Mouse (Mus musculus) embryonic facial prominence, embryonic 12.5 days (tissue): ENCODE data around the gene 4833423E24Rik. TPM values are rescaled to one million over a fixed set of nuclear protein-coding genes. Genes with fewer than 3 reads are reported as not detected.
A peak's percentile ranks its signal among the peaks of the same experiment; 100 is the strongest.

Experiments
- ATAC-seq: fragments of 200-750 bp; cut with Nextera tagmentation; 2 replicates; pipeline ENCODE4 v1.8.0; 2017; ENCODE audit not compliant: insufficient number of reproducible peaks, insufficient read depth, low FRiP score, low TSS enrichment
- H3K27ac ChIP-seq: fragments of 300-500 bp; sonication (generic); 2 replicates; pipeline ENCODE4 v1.5.1; 2016; ENCODE audit warnings: mild to moderate bottlenecking
- H3K27me3 ChIP-seq: fragments of 300-500 bp; sonication (generic); 2 replicates; pipeline ENCODE4 v1.6.1; 2016; ENCODE audit warnings: mild to moderate bottlenecking, moderate library complexity
- H3K36me3 ChIP-seq: fragments of 300-500 bp; sonication (generic); 2 replicates; pipeline ENCODE4 v1.6.1; 2016; ENCODE audit warnings: mild to moderate bottlenecking
- H3K4me1 ChIP-seq: fragments of 300-500 bp; sonication (generic); 2 replicates; pipeline ENCODE4 v1.6.1; 2016
- H3K4me2 ChIP-seq: fragments of 300-500 bp; sonication (generic); replicated peaks from 2 replicates; pipeline ENCODE4 v1.6.1; 2016; ENCODE audit warnings: mild to moderate bottlenecking, moderate library complexity
- H3K4me3 ChIP-seq: fragments of 300-500 bp; sonication (generic); 2 replicates; pipeline ENCODE4 v1.5.1; 2016; ENCODE audit warnings: mild to moderate bottlenecking
- H3K9ac ChIP-seq: fragments of 300-500 bp; sonication (generic); 2 replicates; pipeline ENCODE4 v1.6.1; 2016; ENCODE audit warnings: mild to moderate bottlenecking, moderate library complexity
- H3K9me3 ChIP-seq: fragments of 300-500 bp; sonication (generic); 2 replicates; pipeline ENCODE4 v1.6.1; 2016; ENCODE audit warnings: mild to moderate bottlenecking, moderate library complexity
- WGBS: fragments of 180-500 bp; shearing (Covaris S2); methylation state at CpG from one replicate; pipeline ENCODE4 v1.1.7; 2016; 5-methylcytosine and 5-hydroxymethylcytosine counted together
- polyA plus RNA-seq: library from polyadenylated mRNA; unstranded; fragments of >200 nt; fragmentation: Nextera tagmentation; extraction: Ambion mirVana; gene quantifications from 2 replicates; pipeline ENCODE4 v1.2.1, GENCODE M21; 2016

4833423E24Rik gene
- 0.09 and 0.15 TPM in 2 replicates for polyA plus RNA-seq

GRCm38 (mm10) chr2:85518879-85519278 is at the start of gene 4833423E24Rik:
Gene 4833423E24Rik (minus strand): TSS chr2:85519024.
- 30% methylated on average over 4 of the region's 4 CpGs for WGBS
- no peaks in the 10 kb centered on the region for H3K9me3 ChIP-seq
- H3K4me3 ChIP-seq, result no peak within 1 kb of the TSS
- no peak within 1 kb of the TSS for H3K27ac ChIP-seq
- H3K36me3 ChIP-seq, result no peaks in the 10 kb centered on the region
- H3K9ac ChIP-seq, result no peak within 1 kb of the TSS
- no peaks in the 10 kb centered on the region for H3K27me3 ChIP-seq
- H3K4me1 ChIP-seq, result no peaks in the 10 kb centered on the region; the same call in 1 of the 2 replicates
- no peak within 1 kb of the TSS for H3K4me2 ChIP-seq
- ATAC-seq, result 0 out of 2 replicates have a peak, but pooled peaks have one; percentile 52

GRCm38 (mm10) chr2:85561187-85561586 is 42.4 kb upstream of the 4833423E24Rik start:
- Histone ChIP-seq H3K27ac (no peak overlapping the region), H3K27me3 (no peaks in the 10 kb centered on the region)
- no peak for ATAC-seq

GRCm38 (mm10) chr2:85560226-85560625 is 41.4 kb upstream of the 4833423E24Rik start:
- no peak overlapping the region for H3K9ac ChIP-seq
- no peaks in the 10 kb centered on the region for H3K9me3 ChIP-seq
- no peaks in the 10 kb centered on the region for H3K36me3 ChIP-seq
- WGBS, result 64% methylated on average over 4 of the region's 4 CpGs
- no peak overlapping the region for H3K4me2 ChIP-seq
- no peak overlapping the region for H3K4me3 ChIP-seq
- no peak overlapping the region for H3K27ac ChIP-seq
- H3K27me3 ChIP-seq, result no peaks in the 10 kb centered on the region
- no peak for ATAC-seq
- H3K4me1 ChIP-seq, result no peaks in the 10 kb centered on the region

More at GRCm38 (mm10) chr2:85561187-85561586, 42.4 kb upstream of the 4833423E24Rik start:
- 22% methylated on average over 4 of the region's 4 CpGs for WGBS
- Histone ChIP-seq H3K4me3 (no peak overlapping the region), H3K9ac (no peak overlapping the region), H3K9me3 (no peaks in the 10 kb centered on the region), H3K4me2 (no peak overlapping the region), H3K36me3 (no peaks in the 10 kb centered on the region), H3K4me1 (no peaks in the 10 kb centered on the region)

DNA sequence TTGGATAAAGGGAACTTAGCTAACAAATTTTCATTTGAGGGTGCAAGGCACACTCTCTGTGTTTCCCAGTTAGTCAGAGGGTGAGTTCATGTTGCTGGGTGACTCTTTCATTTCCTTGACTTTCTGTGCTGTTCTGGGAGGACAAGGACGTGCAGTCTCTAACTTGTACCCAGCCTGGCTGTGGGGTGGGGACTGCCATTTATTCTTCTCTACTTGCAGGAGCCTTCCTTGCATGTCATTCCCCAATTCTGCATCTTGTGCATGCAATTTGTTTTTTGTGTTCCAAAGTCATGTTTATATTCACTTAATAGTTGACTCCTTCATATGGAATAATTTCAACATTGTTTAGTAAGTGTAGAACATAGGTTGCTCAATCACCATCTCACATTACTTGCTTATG is 36.0 kb upstream of the 4833423E24Rik start:
- no peaks in the 10 kb centered on the region for H3K36me3 ChIP-seq
- 72% methylated on average over 1 of the region's 1 CpGs for whole genome bisulfite sequencing
- no peaks in the 10 kb centered on the region for H3K27me3 ChIP-seq
- no peak overlapping the region for H3K4me3 ChIP-seq
- no peak overlapping the region for H3K4me2 ChIP-seq
- no peaks in the 10 kb centered on the region for H3K4me1 ChIP-seq
- no peak for ATAC-seq
- no peak overlapping the region for H3K27ac ChIP-seq
- H3K9me3 ChIP-seq, result no peaks in the 10 kb centered on the region
- no peak overlapping the region for H3K9ac ChIP-seq

DNA sequence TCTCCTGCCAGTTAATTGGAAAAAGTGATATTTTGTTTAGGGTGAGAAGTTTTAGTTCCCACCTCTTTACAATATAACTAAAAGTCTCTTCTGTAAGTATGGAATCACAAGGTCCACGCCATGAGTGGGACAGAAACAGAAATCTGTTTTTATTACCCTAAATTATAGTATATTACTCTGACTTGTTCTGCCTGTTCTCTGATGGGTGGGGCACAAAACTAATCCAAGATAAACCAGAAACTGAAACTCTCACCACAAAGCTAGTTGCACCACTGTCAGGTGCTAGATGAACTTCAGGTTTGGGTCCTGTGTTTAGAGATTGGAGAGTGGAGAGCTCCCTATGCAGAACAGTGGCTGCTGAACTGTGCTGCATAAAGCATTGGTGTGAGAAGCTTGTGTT is 15.1 kb upstream of the 4833423E24Rik start:
- no peaks in the 10 kb centered on the region for H3K27me3 ChIP-seq
- ATAC-seq, result no peak
- H3K27ac ChIP-seq, result no peak overlapping the region
- no peaks in the 10 kb centered on the region for H3K9me3 ChIP-seq
- 85% methylated on average over 1 of the region's 1 CpGs for WGBS
- H3K4me1 ChIP-seq, result no peaks in the 10 kb centered on the region
- H3K36me3 ChIP-seq, result no peaks in the 10 kb centered on the region
- no peak overlapping the region for H3K4me2 ChIP-seq
- H3K4me3 ChIP-seq, result no peak overlapping the region
- H3K9ac ChIP-seq, result no peak overlapping the region

DNA sequence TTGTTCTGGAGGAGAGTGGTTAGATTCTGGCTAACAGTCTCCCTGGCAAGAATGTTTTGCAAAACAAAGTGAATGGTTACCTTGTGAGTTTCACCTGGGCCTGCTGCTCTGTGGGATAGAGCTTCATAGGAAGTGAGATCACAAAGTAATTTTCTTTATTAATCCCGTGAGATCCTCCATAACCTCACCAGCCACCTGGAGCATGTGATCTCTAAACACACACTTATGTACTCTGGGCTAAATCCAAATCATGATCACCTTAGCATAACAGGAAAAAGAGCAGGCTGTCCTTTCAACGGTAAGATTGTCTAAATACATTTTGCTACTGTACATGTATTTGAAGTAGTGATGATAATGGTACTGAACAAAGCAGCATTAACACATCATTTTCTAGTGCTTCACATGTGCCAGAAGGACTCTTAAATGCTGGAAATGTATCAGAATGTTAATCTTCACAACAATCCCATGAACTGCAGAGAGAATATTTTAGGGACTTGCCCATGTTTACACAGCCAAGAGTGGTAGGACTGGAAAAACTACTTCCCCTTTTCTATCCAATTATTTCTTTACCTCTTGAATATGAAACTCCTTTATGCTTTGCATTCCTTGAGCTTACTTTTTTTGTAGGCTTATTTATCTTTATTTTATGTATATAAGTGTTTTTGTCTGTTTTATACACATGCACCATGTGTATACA is 13.4 kb upstream of the 4833423E24Rik start:
- H3K27me3 ChIP-seq, result no peaks in the 10 kb centered on the region
- no peak overlapping the region for H3K9ac ChIP-seq
- no peak for ATAC-seq
- no peak overlapping the region for H3K4me2 ChIP-seq
- 80% methylated on average over 2 of the region's 2 CpGs for WGBS
- H3K4me1 ChIP-seq, result no peaks in the 10 kb centered on the region
- no peaks in the 10 kb centered on the region for H3K36me3 ChIP-seq
- no peak overlapping the region for H3K27ac ChIP-seq
- no peaks in the 10 kb centered on the region for H3K9me3 ChIP-seq
- no peak overlapping the region for H3K4me3 ChIP-seq

DNA sequence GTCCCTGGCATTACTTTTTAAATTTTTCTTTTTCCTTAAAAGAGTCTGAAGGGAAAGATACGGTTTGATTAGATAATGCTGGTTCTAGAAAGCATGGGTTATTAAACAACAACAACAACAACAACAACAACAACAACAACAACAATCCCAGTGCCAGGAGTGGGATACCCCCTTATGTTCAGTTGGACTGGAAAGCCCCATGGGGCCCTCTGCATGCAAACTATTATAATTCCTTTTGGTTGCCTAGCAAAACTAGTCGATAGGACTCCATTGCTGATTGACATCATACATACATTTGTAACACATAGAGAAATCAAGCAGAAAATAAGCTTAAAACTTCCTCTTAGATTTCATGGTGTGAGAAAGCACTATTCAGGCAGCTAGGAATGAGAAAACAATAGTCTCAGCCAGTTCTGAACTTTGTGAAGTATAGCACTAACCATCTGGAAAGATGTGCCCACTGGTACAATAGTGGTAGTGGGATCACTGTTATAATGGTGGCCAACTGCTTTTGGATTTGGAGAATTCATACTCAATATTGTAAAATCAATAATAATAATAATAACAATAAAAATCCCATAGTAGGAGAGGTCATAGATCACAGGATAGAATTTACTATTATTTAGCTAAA is 4.2 kb upstream of the 4833423E24Rik start:
- ATAC-seq, result no peak
- H3K4me2 ChIP-seq, result no peak overlapping the region
- 82% methylated on average over 2 of the region's 2 CpGs for WGBS
- H3K36me3 ChIP-seq, result no peaks in the 10 kb centered on the region
- H3K4me1 ChIP-seq, result no peaks in the 10 kb centered on the region; the same call in 1 of the 2 replicates
- no peak overlapping the region for H3K9ac ChIP-seq
- H3K9me3 ChIP-seq, result no peaks in the 10 kb centered on the region
- no peaks in the 10 kb centered on the region for H3K27me3 ChIP-seq
- no peak overlapping the region for H3K27ac ChIP-seq
- H3K4me3 ChIP-seq, result no peak overlapping the region

GRCm38 (mm10) chr2:85518292-85518691 is 532 bp downstream of the 4833423E24Rik start:
- Histone ChIP-seq H3K4me2 (no peak overlapping the region), H3K36me3 (no peaks in the 10 kb centered on the region), H3K4me1 (no peaks in the 10 kb centered on the region; the same call in 1 of the 2 replicates), H3K4me3 (no peak overlapping the region), H3K9me3 (no peaks in the 10 kb centered on the region), H3K9ac (no peak overlapping the region), H3K27me3 (no peaks in the 10 kb centered on the region), H3K27ac (no peak overlapping the region)
- 77% methylated on average over 10 of the region's 10 CpGs for WGBS
- ATAC-seq, result no peak

DNA sequence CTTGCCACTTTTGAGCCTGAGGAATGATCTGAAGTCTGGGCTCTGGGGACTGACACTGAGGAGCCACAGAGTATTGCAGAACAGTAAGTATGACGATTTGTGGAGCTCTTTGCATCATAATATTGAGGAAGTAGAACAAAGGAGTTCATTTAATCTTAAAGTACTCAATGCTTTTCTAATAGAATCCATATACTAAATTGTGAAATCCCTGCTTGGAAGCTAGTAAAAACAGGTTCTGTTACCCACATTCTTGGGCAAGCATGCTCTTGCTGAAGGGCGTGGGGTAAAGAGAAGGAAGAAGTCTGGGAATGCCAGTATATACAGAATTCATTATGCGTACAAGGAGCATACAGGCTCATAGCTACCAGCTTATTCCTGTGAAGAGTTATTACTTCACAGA is 8.4 kb downstream of the 4833423E24Rik start:
- no peak for ATAC-seq
- H3K36me3 ChIP-seq, result no peaks in the 10 kb centered on the region
- no peaks in the 10 kb centered on the region for H3K4me1 ChIP-seq
- no peak overlapping the region for H3K27ac ChIP-seq
- no peak overlapping the region for H3K4me2 ChIP-seq
- 77% methylated on average over 3 of the region's 3 CpGs for WGBS
- H3K4me3 ChIP-seq, result no peak overlapping the region
- H3K27me3 ChIP-seq, result no peaks in the 10 kb centered on the region
- no peaks in the 10 kb centered on the region for H3K9me3 ChIP-seq
- H3K9ac ChIP-seq, result no peak overlapping the region

- Histone ChIP-seq H3K36me3 (no peaks in the 10 kb centered on the region), H3K27me3 (no peaks in the 10 kb centered on the region), H3K9ac (no peak overlapping the region), H3K4me2 (no peak overlapping the region), H3K9me3 (no peaks in the 10 kb centered on the region), H3K4me3 (no peak overlapping the region), H3K4me1 (no peaks in the 10 kb centered on the region), H3K27ac (no peak overlapping the region)
- ATAC-seq, result no peak
- WGBS, result 78% methylated on average over 5 of the region's 5 CpGs
Measured at GRCm38 (mm10) chr2:85490396-85490795, 28.4 kb downstream of the 4833423E24Rik start.

GRCm38 (mm10) chr2:85466801-85467325 is 52.0 kb downstream of the 4833423E24Rik start:
- no peak for ATAC-seq
- Histone ChIP-seq H3K36me3 (no peaks in the 10 kb centered on the region), H3K4me2 (no peak overlapping the region), H3K9me3 (no peaks in the 10 kb centered on the region), H3K27me3 (no peaks in the 10 kb centered on the region), H3K4me1 (no peaks in the 10 kb centered on the region), H3K27ac (no peak overlapping the region), H3K4me3 (no peak overlapping the region), H3K9ac (no peak overlapping the region)
- WGBS, result 84% methylated on average over 3 of the region's 3 CpGs

GRCm38 (mm10) chr2:85443539-85443938 is 75.3 kb downstream of the 4833423E24Rik start, which contains the start of gene Olfr995:
Gene Olfr995 (minus strand): TSS chr2:85443639.
- WGBS, result 11% methylated on average over 1 of the region's 1 CpGs
- ATAC-seq, result no peak
- H3K4me2 ChIP-seq, result no peak within 1 kb of the TSS
- no peaks in the 10 kb centered on the region for H3K27me3 ChIP-seq
- no peaks in the 10 kb centered on the region for H3K4me1 ChIP-seq
- H3K9me3 ChIP-seq, result no peaks in the 10 kb centered on the region
- no peaks in the 10 kb centered on the region for H3K36me3 ChIP-seq
- no peak within 1 kb of the TSS for H3K4me3 ChIP-seq
- no peak within 1 kb of the TSS for H3K27ac ChIP-seq
- no peak within 1 kb of the TSS for H3K9ac ChIP-seq
